Mouse (Mus musculus) heart, adult 2 months (tissue): ENCODE results near the gene Snd1. TPM values are rescaled to one million over a fixed set of nuclear protein-coding genes. Genes with fewer than 3 reads are reported as not detected.
A peak's percentile ranks its signal among the peaks of the same experiment; 100 is the strongest.

ENCODE experiments used
- DNase-seq, 2 experiments: peaks; one replicate each; pipeline ENCODE4 v3.0.0; 2021
- H3K27ac ChIP-seq: fragments of 200-600 bp; 2 replicates; pipeline ENCODE4 v1.8.1; 2022
- H3K27me3 ChIP-seq: fragments of 200-500 bp; 2 replicates; pipeline ENCODE4 v1.6.1; 2012; ENCODE audit warnings: mild to moderate bottlenecking, low read length, inconsistent platforms, mixed read lengths; ENCODE audit not compliant: control insufficient read depth, insufficient read depth
- H3K36me3 ChIP-seq: fragments of 200-500 bp; 2 replicates; pipeline ENCODE4 v1.6.1; 2012; ENCODE audit warnings: low read length, inconsistent platforms; ENCODE audit not compliant: control insufficient read depth, insufficient read depth
- H3K4me1 ChIP-seq: fragments of 200-500 bp; 2 replicates; pipeline ENCODE4 v1.6.1; 2011; ENCODE audit warnings: low read length; ENCODE audit not compliant: control insufficient read depth, insufficient read depth
- H3K4me3 ChIP-seq: fragments of 200-600 bp; 2 replicates; pipeline ENCODE4 v1.8.1; 2022
- H3K79me2 ChIP-seq: fragments of 200-500 bp; replicated peaks from 2 replicates; pipeline ENCODE4 v1.6.1; 2012; ENCODE audit warnings: mild to moderate bottlenecking, inconsistent platforms, low read length, moderate library complexity, mixed read lengths; ENCODE audit not compliant: control insufficient read depth, insufficient read depth
- H3K9ac ChIP-seq: fragments of 200-500 bp; 2 replicates; pipeline ENCODE4 v1.6.1; 2012; ENCODE audit warnings: low read depth, mild to moderate bottlenecking, control low read depth, inconsistent platforms, low read length, mixed read lengths
- CTCF ChIP-seq: fragments of 200-600 bp; IDR thresholded peaks from 2 replicates; pipeline ENCODE4 v1.8.1; 2022; ENCODE audit warnings: antibody characterized with exemption, mild to moderate bottlenecking, moderate library complexity
- EP300 ChIP-seq: fragments of 200-500 bp; IDR thresholded peaks from 2 replicates; pipeline ENCODE4 v1.6.1; 2011; ENCODE audit warnings: low read depth, low read length, control low read depth; ENCODE audit not compliant: insufficient read depth
- POLR2A ChIP-seq: fragments of 200-500 bp; IDR thresholded peaks from 2 replicates; pipeline ENCODE4 v1.6.1; 2011; ENCODE audit warnings: mild to moderate bottlenecking, low read depth, low read length, control low read depth; ENCODE audit not compliant: insufficient read depth
- WGBS: fragments of 180-500 bp; shearing (Covaris S2); methylation state at CpG from one replicate; pipeline ENCODE4 v1.1.7; 2018; 5-methylcytosine and 5-hydroxymethylcytosine counted together
- intact Hi-C: fragments of 180-260 bp; cut with DNase I; formaldehyde crosslinking; loops from one replicate; pipeline ENCODE4 v1.15.1; 2025
- polyA plus RNA-seq: library from polyadenylated mRNA; depleted of rRNA; stranded (reverse); fragments of >200 nt; gene quantifications from 2 replicates; pipeline ENCODE4 v1.2.3, GENCODE M21; 2012
- total RNA-seq, 2 experiments: library from RNA; stranded (reverse); gene quantifications; 2 replicates each; pipeline ENCODE4 v1.2.3; 2021

Snd1 gene
- total and polyA plus RNA-seq, 3 experiments: 39.9 to 74.1 (median 62.4) TPM

DNA sequence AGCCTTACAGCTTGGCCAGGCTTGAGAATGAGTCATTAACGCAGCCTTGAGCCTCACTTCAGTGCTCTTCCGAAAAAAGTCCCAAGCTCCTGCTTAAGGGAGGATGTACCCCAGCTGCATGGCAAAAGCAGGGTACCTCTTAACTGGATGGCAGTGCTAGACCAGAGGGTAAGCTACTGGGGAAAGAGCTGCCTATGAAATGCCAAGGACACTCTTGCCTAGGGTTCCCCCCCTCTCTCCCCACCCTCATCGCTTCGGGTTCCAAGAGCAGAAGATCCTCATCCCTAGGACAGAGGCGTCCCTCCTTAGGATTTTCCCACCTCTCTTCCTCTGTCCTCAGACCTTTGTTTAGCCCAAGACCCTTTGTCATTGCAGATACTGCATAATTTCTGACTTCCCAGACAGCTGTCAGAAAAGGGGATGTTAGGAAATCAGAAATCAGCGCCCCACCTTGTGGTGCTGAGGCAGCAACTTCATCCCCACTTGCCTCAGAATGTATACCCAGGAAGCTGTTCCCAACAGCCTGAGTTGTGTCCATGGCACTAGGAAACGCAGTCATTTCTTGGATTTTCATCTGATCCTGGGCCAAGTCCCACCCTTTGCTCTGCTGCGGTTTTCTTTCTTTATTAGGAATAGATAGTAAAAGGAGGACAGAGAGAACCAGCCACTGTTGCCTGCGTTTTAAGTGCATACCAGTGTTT, 351.9 kb downstream of the Snd1 start:
- Histone ChIP-seq H3K9ac (no peak overlapping the region), H3K79me2 (no peaks in the 10 kb centered on the region), H3K4me3 (no peak overlapping the region), H3K27me3 (peaks cover 2% of the 10 kb centered on the region; the same call in 1 of the 2 replicates), H3K27ac (no peak overlapping the region), H3K4me1 (peaks cover 2% of the 10 kb centered on the region; the same call in 1 of the 2 replicates), H3K36me3 (no peaks in the 10 kb centered on the region)
- 71% methylated on average over 9 of the region's 9 CpGs for WGBS
- intact Hi-C loops: loop anchor here (5.0 kb wide), 1 partner anchor 295 kb away; no protein-coding TSS in a partner anchor
- DNase-seq: no peak
- TF ChIP-seq POLR2A: no peak
- no peak for TF ChIP-seq CTCF
- TF ChIP-seq EP300: no peak

GRCm38 (mm10) chr6:28827565-28827964, 352.6 kb downstream of the Snd1 start:
- no peaks in the 10 kb centered on the region for H3K79me2 ChIP-seq
- 53% methylated on average over 3 of the region's 3 CpGs for WGBS
- TF ChIP-seq POLR2A (no peak), CTCF (no peak), EP300 (no peak)
- H3K4me1 ChIP-seq: peaks cover 2% of the 10 kb centered on the region; the same call in 1 of the 2 replicates
- H3K27ac ChIP-seq: no peak overlapping the region
- H3K27me3 ChIP-seq: peaks cover 2% of the 10 kb centered on the region; the same call in 1 of the 2 replicates
- H3K9ac ChIP-seq: no peak overlapping the region
- no peak for DNase-seq
- intact Hi-C loops: loop anchor here (5.0 kb wide), 1 partner anchor 295 kb away; no protein-coding TSS in a partner anchor
- no peaks in the 10 kb centered on the region for H3K36me3 ChIP-seq
- H3K4me3 ChIP-seq: no peak overlapping the region

DNA sequence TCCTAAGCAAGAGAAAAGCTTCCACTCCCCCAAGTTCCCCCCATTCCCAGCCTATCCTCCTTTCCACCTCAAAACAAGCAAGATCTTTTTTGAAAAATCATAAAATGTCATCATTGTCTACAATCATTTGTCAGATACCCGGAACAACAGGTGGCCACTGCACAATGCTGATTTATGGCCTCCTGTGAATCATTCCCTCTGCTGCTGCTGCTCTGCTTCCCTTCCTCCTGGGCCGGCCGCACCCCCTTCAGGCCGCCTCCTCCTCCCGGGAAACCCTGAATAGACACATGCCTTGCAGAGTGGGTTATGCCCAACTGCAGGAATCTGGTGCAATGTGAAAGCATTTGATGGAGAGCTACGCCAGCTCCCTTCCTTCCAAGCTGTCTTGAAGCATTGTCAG, 353.7 kb downstream of the Snd1 start:
- peaks cover 2% of the 10 kb centered on the region; the same call in 1 of the 2 replicates for H3K27me3 ChIP-seq
- WGBS: 74% methylated on average over 6 of the region's 6 CpGs
- H3K27ac ChIP-seq: no peak overlapping the region
- no peaks in the 10 kb centered on the region for H3K79me2 ChIP-seq
- intact Hi-C loops: loop anchor here (5.0 kb wide), 1 partner anchor 296 kb away; no protein-coding TSS in a partner anchor
- H3K36me3 ChIP-seq: no peaks in the 10 kb centered on the region
- no peak overlapping the region for H3K9ac ChIP-seq
- DNase-seq: no peak
- H3K4me1 ChIP-seq: peaks cover 2% of the 10 kb centered on the region; the same call in 1 of the 2 replicates
- TF ChIP-seq POLR2A (no peak), CTCF (no peak), EP300 (no peak)
- H3K4me3 ChIP-seq: no peak overlapping the region

DNA sequence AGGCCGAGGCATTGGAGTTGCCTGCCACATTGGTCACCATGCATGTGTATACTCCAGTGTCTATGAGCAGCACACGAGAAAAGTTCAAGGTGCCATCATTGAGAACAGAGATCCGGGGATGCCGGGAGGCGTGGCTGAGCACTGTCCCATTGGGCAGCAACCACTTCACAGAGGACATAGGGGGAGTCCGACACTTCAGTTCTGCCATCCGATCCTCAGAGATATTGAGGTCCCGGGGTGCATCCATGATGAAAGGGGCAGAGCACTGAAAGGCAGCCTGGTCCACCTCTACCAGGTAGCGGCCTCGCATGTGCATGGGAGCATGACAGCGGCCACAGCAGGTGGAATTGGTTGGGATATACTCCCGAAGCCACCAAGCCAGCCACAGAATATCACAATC, 355.4 kb downstream of the Snd1 start:
- H3K9ac ChIP-seq: no peak overlapping the region
- H3K4me1 ChIP-seq: peaks cover 2% of the 10 kb centered on the region; the same call in 1 of the 2 replicates
- 97% methylated on average over 12 of the region's 12 CpGs for WGBS
- H3K36me3 ChIP-seq: no peaks in the 10 kb centered on the region
- no peak for DNase-seq
- H3K27ac ChIP-seq: no peak overlapping the region
- intact Hi-C loops: loop anchor here (5.0 kb wide), 1 partner anchor 408 kb away; the partner anchor contains the start of gene Arf5
- H3K79me2 ChIP-seq: no peaks in the 10 kb centered on the region
- peaks cover 2% of the 10 kb centered on the region; the same call in 1 of the 2 replicates for H3K27me3 ChIP-seq
- TF ChIP-seq EP300 (no peak), POLR2A (no peak), CTCF (no peak)
- H3K4me3 ChIP-seq: no peak overlapping the region

DNA sequence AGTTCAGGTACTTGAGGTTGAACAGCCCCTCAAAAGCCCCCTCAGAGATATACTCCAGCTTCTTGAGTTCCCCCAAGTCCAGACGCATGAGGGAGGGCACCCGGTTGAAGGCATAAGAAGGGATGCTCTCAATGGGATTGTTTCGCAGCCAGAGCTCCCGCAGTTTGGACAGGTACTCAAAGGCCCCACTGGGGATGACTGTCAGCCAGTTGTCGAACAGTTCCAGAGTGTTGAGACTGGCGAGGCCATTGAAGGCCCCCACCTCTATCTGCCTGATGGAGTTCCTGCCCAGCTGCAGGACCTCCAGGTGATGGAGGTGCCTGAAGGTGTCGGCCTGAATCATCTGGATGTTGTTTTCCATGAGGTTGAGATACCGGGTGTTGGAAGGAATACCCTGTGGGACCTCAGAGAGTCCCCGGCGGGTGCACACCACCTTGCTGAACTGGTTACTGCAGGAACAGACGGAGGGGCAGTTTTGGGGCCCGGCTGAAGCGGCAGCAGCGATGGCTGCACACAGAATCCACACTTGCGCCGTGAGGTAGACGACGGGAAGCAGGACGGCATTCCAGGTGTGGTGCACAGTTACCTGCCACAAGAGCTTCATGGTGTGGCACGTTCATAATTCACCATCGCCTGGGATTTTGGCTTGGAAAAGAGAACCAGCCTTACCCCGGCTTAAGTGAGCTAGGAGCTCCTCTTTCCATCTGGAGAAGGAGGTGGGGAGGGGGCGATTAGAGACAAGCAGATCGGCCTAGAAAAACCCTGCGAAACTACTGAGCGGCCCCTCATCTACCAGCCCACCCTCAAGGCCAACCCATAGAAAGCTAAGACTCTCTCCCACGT, 356.3 kb downstream of the Snd1 start, which contains the start of gene Lrrc4:
Gene Lrrc4, minus strand, starts transcription at position 737 of the 843 bp plus-strand sequence.
- TF ChIP-seq EP300 (no peak), POLR2A (no peak), CTCF (no peak)
- no peak for DNase-seq
- WGBS: 86% methylated on average over 27 of the region's 27 CpGs
- Histone ChIP-seq H3K36me3 (no peaks in the 10 kb centered on the region), H3K4me3 (peak within 1 kb of the TSS; percentile 68), H3K79me2 (no peaks in the 10 kb centered on the region), H3K9ac (peak within 1 kb of the TSS; percentile 51), H3K4me1 (peaks cover 2% of the 10 kb centered on the region; the same call in 1 of the 2 replicates), H3K27ac (no peak within 1 kb of the TSS), H3K27me3 (peaks cover 2% of the 10 kb centered on the region; the same call in 1 of the 2 replicates)
- intact Hi-C loops: loop anchor here (5.0 kb wide), 1 partner anchor 409 kb away; the partner anchor contains the start of gene Arf5
